ENCODE assay signal across 10 mouse cellular contexts in the genomic region with DNA sequence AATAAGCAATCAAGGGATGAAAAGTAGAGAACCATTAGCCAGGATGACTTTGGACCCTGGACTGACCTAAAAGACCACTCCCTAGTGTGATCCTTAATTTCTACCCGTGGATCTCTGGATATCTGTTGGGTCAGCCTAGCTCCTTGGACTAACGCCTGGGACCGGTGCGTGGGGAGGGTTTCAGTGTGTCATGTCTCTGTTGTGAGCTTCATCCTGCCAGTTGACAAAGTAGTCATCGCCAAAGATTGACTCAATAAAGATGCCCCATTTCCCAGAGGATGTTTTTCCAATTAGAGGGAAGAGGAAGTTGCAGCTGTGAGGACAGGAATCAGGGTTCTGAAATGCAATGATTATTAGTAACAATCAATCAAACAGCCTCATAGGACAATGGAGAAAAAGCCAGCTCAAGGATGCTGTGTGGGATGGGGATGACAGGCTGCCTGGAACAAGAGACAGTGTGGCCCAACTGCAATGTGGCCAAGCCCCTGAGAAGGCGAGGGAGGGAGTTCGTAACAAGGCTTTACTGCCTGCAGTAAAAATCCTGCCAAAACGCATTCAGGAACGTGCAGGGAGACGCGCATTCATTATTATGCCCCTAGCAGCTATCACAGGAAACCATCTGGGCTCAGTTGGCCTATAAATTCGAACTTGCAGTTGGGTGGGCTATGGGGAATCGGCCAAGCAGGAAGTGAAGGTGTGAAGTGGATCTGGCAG. TPM values are rescaled to one million over a fixed set of nuclear protein-coding genes. Genes with fewer than 3 reads are reported as not detected.
DNase-seq lines count a peak whose midpoint lies in the region; ATAC-seq and TF ChIP-seq lines count a peak whose summit lies in the region.
"Had no signal": no experiment of that assay in that cellular context is flagged by ENCODE, and none has a peak within 500 bp of the region (broad histone marks: within the 10 kb centered on the region; RNA-seq: fewer than 3 reads in every experiment).

No protein-coding gene starts in this region.

- H3K36me3 ChIP-seq in neural tube, embryonic 12.5 days, result no peaks in the 10 kb centered on the region
- no peaks in the 10 kb centered on the region for H3K36me3 ChIP-seq in kidney, postnatal 0 days (ENCODE audit: insufficient read depth, low read length)
- H3K36me3 ChIP-seq: heart, embryonic 13.5 days had no signal

- H3K4me2 ChIP-seq in neural tube, embryonic 12.5 days (replicated peaks), result no peak overlapping the region
- H3K4me2 ChIP-seq in kidney, postnatal 0 days (ENCODE audit: low read length), result no peak overlapping the region
- H3K4me2 ChIP-seq: heart, embryonic 13.5 days had no signal

- peak; percentile 25 to 46 for DNase-seq in cerebellum, postnatal 14 days
- no peak for DNase-seq in cerebellum, adult 11-12 months
- DNase-seq in neural tube, embryonic 10.5 days (ENCODE audit: extremely low spot score, low spot score), result no peak
- no peak for DNase-seq in kidney, postnatal 0 days (ENCODE audit: low spot score)
- peak; percentile 42 for DNase-seq in retina, postnatal 1 day
- DNase-seq in T-cell, adult 2 months (ENCODE audit: low spot score), result no peak
- DNase-seq in cerebellum, adult 2 months, result no peak

- no peaks in the 10 kb centered on the region for H3K27me3 ChIP-seq in neural tube, embryonic 12.5 days (replicated peaks)
- no peaks in the 10 kb centered on the region for H3K27me3 ChIP-seq in kidney, postnatal 0 days (ENCODE audit: insufficient read depth, low read length)
- no peaks in the 10 kb centered on the region for H3K27me3 ChIP-seq in cerebellum, adult 2 months (ENCODE audit: control insufficient read depth, insufficient read depth, low read length)
- H3K27me3 ChIP-seq: heart, embryonic 13.5 days had no signal

- no peaks in the 10 kb centered on the region for H3K9me3 ChIP-seq in neural tube, embryonic 12.5 days
- no peaks in the 10 kb centered on the region for H3K9me3 ChIP-seq in kidney, postnatal 0 days (replicated peaks; ENCODE audit: low read length)
- H3K9me3 ChIP-seq: heart, embryonic 13.5 days had no signal

- no peak for TF ChIP-seq POLR2A in cerebellum, adult 2 months (IDR thresholded peaks at IDR 0.05; ENCODE audit: borderline replicate concordance, insufficient read depth, low read length)

- ATAC-seq in neural tube, embryonic 12.5 days (ENCODE audit: low FRiP score, low read depth), result 0 out of 2 replicates have a peak, but pooled peaks have one; percentile 35
- peak; percentile 49; the same call in 1 of the 2 replicates for ATAC-seq in kidney, postnatal 0 days (replicated peaks; ENCODE audit: low FRiP score, low read depth)

- WGBS in neural tube, embryonic 12.5 days, result 38% methylated on average over 13 of the region's 13 CpGs
- 28% methylated on average over 13 of the region's 13 CpGs for WGBS in kidney, postnatal 0 days
- 24% methylated on average over 13 of the region's 13 CpGs for WGBS in cerebellum, adult 2 months

- no peak for TF ChIP-seq CTCF in kidney, postnatal 0 days (IDR thresholded peaks at IDR 0.05; ENCODE audit: low read depth)
- no peak for TF ChIP-seq CTCF in cerebellum, adult 2 months (IDR thresholded peaks at IDR 0.05; ENCODE audit: borderline replicate concordance, insufficient read depth, low read depth, low read length)

- no peak overlapping the region for H3K9ac ChIP-seq in neural tube, embryonic 12.5 days
- no peak overlapping the region; the same call in 1 of the 2 replicates for H3K9ac ChIP-seq in kidney, postnatal 0 days (ENCODE audit: low read depth, low read length)
- H3K9ac ChIP-seq: heart, embryonic 13.5 days had no signal

- H3K27ac ChIP-seq in neural tube, embryonic 12.5 days, result no peak overlapping the region
- H3K27ac ChIP-seq in kidney, postnatal 0 days, result no peak overlapping the region
- H3K27ac ChIP-seq in cerebellum, adult 2 months (ENCODE audit: insufficient read depth, low read length), result no peak overlapping the region
- H3K27ac ChIP-seq: heart, embryonic 13.5 days; macrophage had no signal

- H3K4me3 ChIP-seq in neural tube, embryonic 12.5 days, result no peak overlapping the region
- no peak overlapping the region for H3K4me3 ChIP-seq in kidney, postnatal 0 days (replicated peaks; ENCODE audit: low read depth, low read length)
- H3K4me3 ChIP-seq in cerebellum, adult 2 months (replicated peaks; ENCODE audit: insufficient read depth, low read depth, low read length), result no peak overlapping the region
- H3K4me3 ChIP-seq: heart, embryonic 13.5 days had no signal

- H3K4me1 ChIP-seq in neural tube, embryonic 12.5 days, result peaks cover 13% of the 10 kb centered on the region
- peaks cover 7% of the 10 kb centered on the region for H3K4me1 ChIP-seq in kidney, postnatal 0 days (replicated peaks; ENCODE audit: insufficient read depth, low read length)
- H3K4me1 ChIP-seq in cerebellum, adult 2 months (ENCODE audit: control insufficient read depth, insufficient read depth, low read length), result no peaks in the 10 kb centered on the region

RNA-seq across cellular contexts. Expression of gene Lmo2, which starts 27.3 kb away (rescaled TPM):
- polyA plus RNA-seq in neural tube, embryonic 12.5 days (2016; fragmentation: Nextera tagmentation; extraction: Ambion mirVana), result 44.2 and 46.3 TPM in 2 replicates
- 34.1 and 43.7 TPM in 2 replicates for polyA plus RNA-seq in kidney, postnatal 0 days (2015; fragmentation: Nextera tagmentation; extraction: Ambion mirVana)
- polyA plus RNA-seq in cerebellum, adult 2 months (2012; rRNA removed), result 26.0 and 29.2 TPM in 2 replicates

Comparison
In these comparisons a context has a peak if more than half of its experiments do, and no peak if none do; other contexts are left out.
1. DNase-seq: peak in cerebellum, postnatal 14 days (2 of 2) and retina, postnatal 1 day (single experiment); none in cerebellum, adult 11-12 months (single experiment), neural tube, embryonic 10.5 days (single experiment), kidney, postnatal 0 days (single experiment), T-cell, adult 2 months (single experiment) and cerebellum, adult 2 months (0 of 2).